Mouse (Mus musculus): ENCODE data around the gene 1700029I15Rik.

The 1700029I15Rik gene

DNA sequence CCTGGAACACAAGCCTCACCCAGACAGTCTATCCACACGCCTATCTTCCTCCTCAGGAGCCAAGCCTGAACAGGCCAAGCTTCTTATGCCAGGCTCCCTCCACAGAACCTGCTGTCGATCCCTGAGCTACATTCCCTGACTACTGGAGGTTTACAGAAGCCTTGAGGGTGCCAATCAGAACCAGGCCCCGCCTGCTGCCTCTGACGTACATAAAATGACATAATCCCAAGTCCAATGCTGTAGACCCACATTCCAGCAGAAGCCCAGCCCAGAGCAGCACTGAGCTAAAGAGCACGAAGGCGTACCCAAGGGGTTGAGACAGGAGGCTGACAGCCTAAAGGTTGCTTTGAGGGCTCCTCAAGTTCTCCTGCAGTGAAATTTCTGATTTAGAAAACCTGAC is 45.5 kb downstream of the 1700029I15Rik start:
- DNase-seq (ENCODE audit: low spot score in 2 of 2), result peak; percentile 84 to 89

DNA sequence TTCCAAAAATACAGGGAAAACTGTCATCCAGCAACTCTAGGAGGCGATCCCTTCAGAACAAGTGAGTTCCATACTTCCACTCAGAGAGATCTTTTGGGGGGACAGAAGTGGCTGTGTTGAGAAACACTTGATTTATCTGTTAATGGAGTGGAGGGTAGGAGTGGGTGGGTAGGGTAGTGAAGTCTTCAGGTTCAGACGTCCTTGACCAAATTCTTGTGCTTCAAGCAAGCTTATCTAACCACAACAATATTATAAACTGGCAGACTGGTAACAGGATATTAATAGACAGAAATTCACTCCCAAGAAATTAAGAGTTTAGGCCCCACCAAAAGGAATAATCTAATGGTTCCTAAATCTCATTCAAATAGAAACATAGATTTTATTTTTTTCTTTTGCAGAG is 47.8 kb downstream of the 1700029I15Rik start:
- no peak for DNase-seq (ENCODE audit: low spot score in 2 of 2)

DNA sequence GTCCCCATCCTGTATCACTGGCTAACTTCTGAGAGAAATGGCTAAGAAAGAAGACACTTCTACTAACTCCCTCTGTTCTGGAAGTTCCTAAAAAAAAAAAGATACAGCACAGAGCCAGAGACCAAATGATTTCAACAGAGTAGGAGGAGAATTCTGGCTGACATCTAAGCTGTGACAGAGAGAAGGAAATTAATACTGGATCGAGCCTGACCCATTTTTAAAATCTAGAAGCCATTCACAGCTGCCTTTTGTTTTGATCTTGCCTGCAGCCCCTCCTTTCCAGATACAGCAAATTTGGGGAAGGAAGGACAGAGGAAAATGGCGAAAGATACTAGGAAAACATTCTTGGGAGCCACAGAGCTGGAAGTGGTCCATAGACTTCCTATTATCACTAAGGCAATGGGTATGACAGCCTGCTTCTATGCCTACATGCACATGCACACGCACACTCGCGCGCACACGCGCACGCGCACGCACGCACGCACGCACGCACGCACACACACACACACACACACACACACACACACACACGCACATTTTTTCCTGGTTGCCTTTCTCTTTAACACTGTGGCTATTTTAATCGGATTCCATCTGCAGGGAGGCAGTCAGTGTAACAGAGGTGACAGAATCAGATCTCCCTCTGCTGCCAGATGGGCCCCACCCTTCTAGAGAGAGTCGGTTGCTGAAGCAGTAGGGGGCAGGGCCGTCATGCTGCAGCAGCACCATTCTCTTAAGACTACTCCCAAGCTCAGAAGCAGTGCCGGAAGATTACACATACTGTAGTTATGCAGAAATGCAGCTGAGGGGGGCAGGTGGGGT is 48.6 kb downstream of the 1700029I15Rik start:
- peak; percentile 62 to 76 for DNase-seq (ENCODE audit: low spot score in 2 of 2)

DNA sequence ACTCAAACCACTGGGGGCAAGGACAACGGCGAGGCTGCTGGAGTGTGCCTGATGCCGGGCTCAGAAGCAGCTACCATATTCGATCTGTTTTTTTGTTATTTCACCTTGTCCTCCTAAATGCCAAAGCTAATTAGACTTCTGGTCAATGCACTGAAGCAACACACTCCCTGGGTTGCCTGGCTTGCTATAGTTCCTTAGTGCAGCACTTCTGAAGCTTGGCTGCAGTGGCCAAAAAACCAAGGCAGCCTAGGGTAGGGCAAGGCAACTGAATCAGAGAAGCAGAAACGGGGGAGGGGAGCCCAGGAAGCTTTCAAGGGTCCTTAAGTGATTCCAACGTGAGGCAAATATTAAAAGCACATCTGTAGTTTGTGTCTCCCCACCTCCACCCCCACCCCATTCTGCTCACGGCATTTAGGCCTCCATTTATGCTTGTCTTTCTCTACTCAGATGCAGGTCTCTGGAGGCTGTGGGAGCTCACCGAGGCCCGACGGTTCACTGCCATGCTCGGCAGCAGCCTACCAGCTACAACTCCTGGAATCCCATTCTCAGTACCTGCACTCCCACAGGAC is 49.4 kb downstream of the 1700029I15Rik start:
- DNase-seq (ENCODE audit: low spot score in 2 of 2), result no peak

DNA sequence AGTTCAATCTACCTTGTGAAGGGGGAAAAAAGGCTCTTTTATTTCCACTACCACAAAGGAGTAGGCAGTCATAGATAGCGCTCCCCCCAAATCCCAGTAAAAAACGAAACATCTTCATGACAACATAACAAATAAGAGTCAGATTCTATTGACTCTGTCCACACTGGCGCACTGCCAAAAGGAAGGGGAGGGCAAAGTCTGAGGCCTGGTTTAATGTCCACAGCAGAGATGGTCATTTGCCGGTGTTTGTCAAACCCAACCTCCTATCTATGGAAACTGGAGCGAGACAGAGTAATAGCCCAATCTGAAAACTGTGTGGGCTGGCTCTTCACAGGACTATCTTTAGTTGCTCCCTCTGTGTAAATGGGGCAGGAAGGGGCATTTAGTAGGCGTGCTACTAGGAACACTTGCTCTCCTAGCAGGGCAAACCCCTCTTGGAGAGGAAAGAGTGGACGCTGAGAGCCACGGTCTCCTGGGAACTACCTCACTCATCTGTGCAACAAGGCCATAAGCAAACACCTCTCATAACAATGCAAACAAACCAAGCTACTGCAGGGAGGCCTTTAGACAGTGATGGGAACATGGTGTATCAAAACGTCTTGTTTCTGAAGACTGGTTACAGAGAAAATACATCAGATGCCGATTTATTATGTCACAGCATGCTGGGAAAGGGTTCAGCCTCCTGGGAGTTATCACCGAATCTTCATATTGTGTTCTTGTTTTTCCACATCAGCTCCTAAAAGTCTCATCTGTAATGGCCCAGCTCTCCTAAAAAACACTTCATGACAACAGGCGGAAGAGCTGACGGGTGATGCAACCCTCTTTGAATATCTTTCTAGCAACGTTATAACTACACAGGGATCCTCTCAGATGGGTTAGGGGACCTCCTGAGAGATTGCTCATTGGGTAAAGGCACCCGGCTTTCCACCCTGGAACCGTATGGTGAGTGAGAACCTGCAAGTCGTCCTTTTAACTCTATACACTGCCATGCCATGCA is 50.3 kb downstream of the 1700029I15Rik start:
- DNase-seq (ENCODE audit: low spot score in 2 of 2), result no peak

DNA sequence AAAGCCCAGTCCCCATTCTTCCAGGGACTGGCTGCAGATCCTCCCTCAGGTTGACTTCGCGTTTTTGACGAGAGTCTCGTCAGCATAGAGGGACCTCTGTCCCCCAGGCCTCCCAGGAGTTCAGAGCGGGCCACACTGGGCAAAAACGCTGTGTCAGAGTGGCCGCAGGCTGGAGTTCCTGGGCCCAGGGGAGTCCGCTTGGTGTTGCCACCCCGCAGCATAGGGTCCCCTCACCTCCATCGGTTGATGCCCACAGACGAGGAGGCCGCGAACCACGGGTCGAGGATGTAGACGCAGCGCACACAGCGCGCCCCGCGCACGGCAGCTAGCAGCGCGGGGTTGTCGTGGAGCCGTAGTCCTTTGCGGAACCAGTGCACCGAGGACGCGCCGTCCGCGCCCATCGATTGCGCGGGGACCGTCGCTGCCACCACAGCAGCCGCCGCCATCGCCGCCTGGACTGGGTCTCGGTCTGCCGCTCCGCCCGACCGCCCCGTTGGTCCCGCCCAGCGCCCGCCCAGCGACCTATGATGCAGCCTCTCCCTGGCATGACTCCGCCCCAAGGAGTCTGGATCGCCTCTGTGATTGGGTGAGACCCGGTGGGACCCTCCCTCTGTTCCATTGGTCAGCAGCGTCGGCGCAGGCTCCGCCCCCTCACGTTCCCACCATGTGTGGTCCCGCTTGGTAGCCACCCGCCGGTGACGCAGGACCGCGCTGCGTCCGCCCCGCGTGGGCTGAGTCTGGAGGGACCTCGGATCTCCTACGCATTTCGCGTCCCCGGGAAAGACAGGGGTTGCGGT is 51.4 kb downstream of the 1700029I15Rik start, which contains the start of gene Cry2:
Cry2 (minus strand) TSS at position 466 of the 797 bp plus-strand sequence.
- peak; percentile 99 for DNase-seq (ENCODE audit: low spot score in 2 of 2)

DNA sequence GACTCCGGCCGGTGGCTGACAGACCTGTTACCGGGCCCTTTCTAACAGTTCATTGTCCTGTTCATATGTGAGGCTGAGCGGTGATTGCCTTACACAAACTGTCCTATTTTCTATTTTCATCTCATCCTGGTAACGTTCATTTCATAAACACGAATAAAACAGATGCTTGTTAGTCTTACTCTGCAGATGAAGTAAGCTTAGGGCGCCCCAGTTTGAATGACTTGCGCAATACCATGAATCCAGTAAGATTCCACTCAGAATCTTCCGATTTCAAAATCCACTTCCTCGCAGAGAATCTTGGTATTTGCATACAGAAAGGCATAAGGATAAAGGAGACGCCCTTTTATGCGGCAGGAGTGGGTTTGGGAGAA is 52.0 kb downstream of the 1700029I15Rik start:
- DNase-seq (ENCODE audit: low spot score in 2 of 2), result no peak

DNA sequence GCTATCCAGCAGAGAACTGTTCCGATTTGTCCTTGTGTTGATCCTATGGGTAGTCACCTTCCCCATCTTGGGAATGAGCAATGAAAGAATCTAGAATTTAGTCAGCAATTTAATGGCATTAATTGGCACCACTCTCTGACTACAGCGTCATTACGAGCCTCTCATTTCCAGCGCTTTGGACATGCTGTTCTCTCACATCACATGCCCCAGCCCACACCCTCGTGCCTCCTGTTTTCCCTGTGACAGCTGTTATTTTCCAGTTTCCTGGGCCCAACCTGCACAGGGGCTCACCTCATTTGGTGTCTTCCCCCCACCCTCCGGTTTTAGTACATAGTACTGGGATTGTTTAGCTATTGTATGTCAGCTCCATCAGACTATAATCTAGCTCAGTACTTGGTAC is 52.7 kb downstream of the 1700029I15Rik start:
- no peak for DNase-seq (ENCODE audit: low spot score in 2 of 2)
